In the genomic region with DNA sequence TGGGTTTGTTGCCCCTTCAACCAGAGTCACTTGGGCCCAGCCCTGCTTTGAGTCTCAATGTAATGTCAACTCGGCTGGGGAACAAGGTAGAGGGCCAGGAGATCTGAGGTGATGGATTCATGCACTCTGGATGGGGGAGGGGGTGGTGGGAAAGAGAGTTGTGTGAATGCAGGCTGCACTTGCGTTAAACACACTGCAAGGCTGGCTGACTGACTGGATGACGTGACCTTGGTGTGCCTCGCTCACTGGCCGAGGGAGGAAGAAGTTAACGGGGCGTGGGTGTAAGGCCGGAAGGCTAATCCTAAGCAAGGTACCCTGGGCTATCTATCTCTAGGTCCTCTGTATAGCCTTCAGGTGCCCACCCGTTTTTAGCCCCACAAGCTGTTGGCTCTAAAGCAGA, we compare ENCODE assay signal across 25 mouse cellular contexts. TPM values are rescaled to one million over a fixed set of nuclear protein-coding genes. Genes with fewer than 3 reads are reported as not detected.
DNase-seq lines count a peak whose midpoint lies in the region; ATAC-seq and TF ChIP-seq lines count a peak whose summit lies in the region.
"Had no signal": no experiment of that assay in that cellular context is flagged by ENCODE, and none has a peak within 500 bp of the region (broad histone marks: within the 10 kb centered on the region; RNA-seq: fewer than 3 reads in every experiment).

No protein-coding gene starts in this region.

- no peak overlapping the region for H3K4me3 ChIP-seq in kidney, postnatal 0 days (replicated peaks; ENCODE audit: low read depth, low read length)
- no peak overlapping the region for H3K4me3 ChIP-seq in liver, postnatal 0 days (ENCODE audit: low read depth, low read length)
- H3K4me3 ChIP-seq: embryonic facial prominence, embryonic 15.5 days; heart, embryonic 12.5 days; hindbrain, embryonic 12.5 days; limb, embryonic 12.5 days had no signal

- TF ChIP-seq CTCF in kidney, postnatal 0 days (IDR thresholded peaks at IDR 0.05; ENCODE audit: low read depth) = no peak
- TF ChIP-seq CTCF in liver, postnatal 0 days (IDR thresholded peaks at IDR 0.05; ENCODE audit: low read depth) = no peak

- no peaks in the 10 kb centered on the region for H3K36me3 ChIP-seq in kidney, postnatal 0 days (ENCODE audit: insufficient read depth, low read length)
- H3K36me3 ChIP-seq in liver, postnatal 0 days (replicated peaks; ENCODE audit: insufficient read depth, low read length) = no peaks in the 10 kb centered on the region
- H3K36me3 ChIP-seq: embryonic facial prominence, embryonic 15.5 days; heart, embryonic 12.5 days; hindbrain, embryonic 12.5 days; limb, embryonic 12.5 days had no signal

- peak; percentile 48 for DNase-seq in adrenal gland, adult 2 months
- DNase-seq in adrenal gland, adult 18-20 months (ENCODE audit: low spot score in 2 of 2) = no peak
- peak; percentile 16 for DNase-seq in kidney, postnatal 0 days (ENCODE audit: low spot score)
- DNase-seq in kidney, adult 9 months = no peak
- DNase-seq in thymus, postnatal 4 days = peak; percentile 34
- DNase-seq in thymus, postnatal 25 days = no peak
- DNase-seq in liver, postnatal 0 days = no peak
- no peak for DNase-seq in embryo, embryonic 10.5 days (ENCODE audit: low spot score)
- DNase-seq: cerebellum, adult 9-10 months; gastrocnemius, postnatal 10 days; heart, adult 11 months; heart, postnatal 10 days; kidney, adult 2 months; kidney, postnatal 36 days; lung, adult 18-20 months; lung, postnatal 10 days had no signal

- no peak overlapping the region for H3K9ac ChIP-seq in kidney, postnatal 0 days (ENCODE audit: low read depth, low read length)
- H3K9ac ChIP-seq in liver, postnatal 0 days (replicated peaks) = no peak overlapping the region
- H3K9ac ChIP-seq: embryonic facial prominence, embryonic 15.5 days; heart, embryonic 12.5 days; limb, embryonic 12.5 days had no signal

- no peak for TF ChIP-seq EP300 in liver, postnatal 0 days (IDR thresholded peaks at IDR 0.05; ENCODE audit: low read depth)

- H3K27me3 ChIP-seq in kidney, postnatal 0 days (ENCODE audit: insufficient read depth, low read length) = peaks cover 3% of the 10 kb centered on the region; the same call in 1 of the 2 replicates
- H3K27me3 ChIP-seq in liver, postnatal 0 days (ENCODE audit: insufficient read depth, low read length) = no peaks in the 10 kb centered on the region

- peaks cover 11% of the 10 kb centered on the region for H3K4me1 ChIP-seq in kidney, postnatal 0 days (replicated peaks; ENCODE audit: insufficient read depth, low read length)
- H3K4me1 ChIP-seq in liver, postnatal 0 days (ENCODE audit: insufficient read depth) = no peaks in the 10 kb centered on the region
- H3K4me1 ChIP-seq: embryonic facial prominence, embryonic 15.5 days; heart, embryonic 12.5 days had no signal

- H3K4me2 ChIP-seq in kidney, postnatal 0 days (ENCODE audit: low read length) = no peak overlapping the region
- no peak overlapping the region for H3K4me2 ChIP-seq in liver, postnatal 0 days (ENCODE audit: low read depth, low read length)
- H3K4me2 ChIP-seq: embryonic facial prominence, embryonic 15.5 days; heart, embryonic 12.5 days; hindbrain, embryonic 12.5 days; limb, embryonic 12.5 days; liver, embryonic 11.5 days; midbrain, embryonic 11.5 days had no signal

- ATAC-seq in kidney, postnatal 0 days (replicated peaks; ENCODE audit: low FRiP score, low read depth) = no peak
- no peak for ATAC-seq in liver, postnatal 0 days
- ATAC-seq: activated CD4-positive, CD25-positive, alpha-beta regulatory T cell, adult 4 months; forebrain, embryonic 16.5 days had no signal

- no peak overlapping the region for H3K27ac ChIP-seq in kidney, postnatal 0 days
- no peak overlapping the region for H3K27ac ChIP-seq in liver, postnatal 0 days (ENCODE audit: low read depth)
- H3K27ac ChIP-seq: embryonic facial prominence, embryonic 15.5 days; hindbrain, embryonic 12.5 days; limb, embryonic 12.5 days; stomach, postnatal 0 days had no signal

- WGBS in kidney, postnatal 0 days = 27% methylated on average over 9 of the region's 9 CpGs
- WGBS in liver, postnatal 0 days (ENCODE audit: insufficient replicate concordance) = 64% methylated on average over 9 of the region's 9 CpGs

- no peaks in the 10 kb centered on the region for H3K9me3 ChIP-seq in kidney, postnatal 0 days (replicated peaks; ENCODE audit: low read length)
- no peaks in the 10 kb centered on the region for H3K9me3 ChIP-seq in liver, postnatal 0 days (ENCODE audit: low read length)
- H3K9me3 ChIP-seq: embryonic facial prominence, embryonic 15.5 days; heart, embryonic 12.5 days; hindbrain, embryonic 12.5 days; limb, embryonic 12.5 days had no signal

RNA-seq across cellular contexts. Expression of gene Igsf21, which starts 31.4 kb away (rescaled TPM):
- 1 to 10 TPM; 4.5 to 6.9 TPM for total RNA-seq in adrenal gland, adult 2 months (2021)
- 1.3 and 2.3 TPM in 2 replicates for polyA plus RNA-seq in adrenal gland, adult 2 months (2012; rRNA removed)
- total RNA-seq in adrenal gland, adult 18-20 months (2021) = 1 to 10 TPM; 3.1 to 7.2 TPM
- polyA plus RNA-seq in kidney, postnatal 0 days (2015; fragmentation: Nextera tagmentation; extraction: Ambion mirVana) = 1.2 and 1.3 TPM in 2 replicates
- polyA plus RNA-seq in liver, postnatal 0 days (2015; fragmentation: Nextera tagmentation; extraction: Ambion mirVana) = 0.05 TPM in 1 of 2 replicates, not detected in the other
- polyA plus RNA-seq: activated CD4-positive, CD25-positive, alpha-beta regulatory T cell, adult 4 months; limb, embryonic 12.5 days had no signal

Comparison
In these comparisons a context has a peak if more than half of its experiments do, and no peak if none do; other contexts are left out.
1. DNase-seq: peak in adrenal gland, adult 2 months (single experiment), kidney, postnatal 0 days (single experiment) and thymus, postnatal 4 days (single experiment); none in adrenal gland, adult 18-20 months (0 of 2), kidney, adult 9 months (single experiment), thymus, postnatal 25 days (single experiment), liver, postnatal 0 days (single experiment) and embryo, embryonic 10.5 days (single experiment).